Mouse (Mus musculus): ENCODE measurements at regions not wholly inside any gene's neighbourhood (a gene's known extent, or its start where the extent isn't known, plus 50 kb on each side); places are given as distances from the start of the nearest gene placed in this dataset.

DNA sequence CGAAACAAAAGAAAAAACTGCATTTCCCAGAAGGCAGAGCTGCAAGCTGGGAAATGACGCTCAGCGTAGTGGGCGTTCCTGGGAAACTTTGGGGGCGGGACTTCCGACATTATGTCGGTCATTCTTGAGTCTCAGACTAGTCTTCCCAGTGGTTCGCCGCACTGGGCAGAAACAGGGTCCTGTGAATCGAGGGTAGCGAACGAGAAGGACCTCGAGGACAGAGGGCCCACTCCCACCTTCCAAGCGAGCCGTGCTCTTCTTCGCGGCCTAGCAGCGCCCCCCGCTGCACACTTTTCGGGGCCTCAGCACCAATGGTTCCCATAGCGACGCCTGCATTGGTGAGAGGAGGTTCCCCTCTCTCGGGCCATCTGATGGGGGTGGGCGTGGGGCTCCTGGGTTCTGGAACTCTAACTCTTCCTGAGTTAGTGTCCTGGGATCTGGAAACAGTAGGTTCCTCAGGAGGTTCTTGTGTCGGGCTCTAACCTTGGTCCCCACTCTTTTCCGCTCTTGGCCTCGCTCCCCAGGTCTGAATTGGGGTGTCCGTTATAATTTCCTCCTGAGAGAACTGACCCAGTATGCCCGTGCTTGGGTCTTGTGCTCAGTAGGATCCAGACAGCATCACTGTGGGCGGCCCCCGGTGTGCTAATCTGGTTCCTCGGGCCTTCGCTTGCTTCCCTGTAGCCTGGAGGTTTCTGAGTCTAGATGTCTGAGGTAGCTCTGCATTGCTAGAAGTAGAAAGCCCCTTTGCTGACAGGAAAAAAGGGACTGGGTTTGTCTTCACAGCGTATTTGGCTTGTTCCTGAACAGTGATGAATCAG lies 52.8 kb upstream of the Gramd1a start:
- DNase-seq: peak; percentile 89

DNA sequence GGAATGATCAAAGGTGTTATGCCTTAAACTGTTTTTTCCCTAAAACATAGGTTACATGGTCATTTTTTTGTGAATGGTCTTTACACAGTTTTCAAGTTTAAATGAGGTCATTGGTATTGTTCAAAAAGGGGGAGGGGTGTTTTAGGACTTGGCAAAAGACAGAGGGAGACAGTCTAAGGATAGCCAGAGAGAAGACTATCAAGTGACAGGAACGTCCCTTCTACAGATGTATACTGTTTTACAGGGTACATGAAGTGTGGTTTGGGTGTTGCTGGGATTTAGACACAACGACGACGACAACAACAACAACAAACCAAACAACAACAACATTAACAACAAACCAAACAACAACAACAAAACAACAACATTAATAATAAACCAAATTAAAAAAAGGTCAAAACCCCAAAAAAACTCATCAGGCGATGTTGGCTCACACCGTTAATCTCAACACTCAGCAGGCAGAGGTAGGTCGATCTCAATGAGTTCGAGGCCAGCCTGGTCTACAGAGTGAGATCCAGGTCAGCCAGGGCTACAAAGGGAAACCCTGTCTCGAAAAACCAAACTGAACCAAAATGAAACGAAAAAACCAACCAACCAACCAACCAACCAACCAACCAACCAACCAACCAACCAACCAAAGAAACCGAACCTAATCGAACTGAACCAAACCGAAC lies 52.0 kb upstream of the Gramd1a start:
- no peak for DNase-seq
